Mouse (Mus musculus) embryonic fibroblast, embryonic 13.5 days (primary cell): ENCODE results near the gene Negr1. TPM values are rescaled to one million over a fixed set of nuclear protein-coding genes. Genes with fewer than 3 reads are reported as not detected.

Source experiments
- H3K27ac ChIP-seq: 2 replicates; pipeline ENCODE4 v1.5.1; 2012; ENCODE audit warnings: low read length, control low read depth, inconsistent platforms; ENCODE audit not compliant: insufficient read depth
- H3K4me1 ChIP-seq: 2 replicates; pipeline ENCODE4 v1.6.1; 2011; ENCODE audit warnings: low read length; ENCODE audit not compliant: control insufficient read depth, insufficient read depth
- H3K4me3 ChIP-seq: 2 replicates; pipeline ENCODE4 v1.5.1; 2011; ENCODE audit warnings: mild to moderate bottlenecking, control low read depth, low read length; ENCODE audit not compliant: insufficient read depth
- CTCF ChIP-seq: IDR thresholded peaks from 2 replicates; pipeline ENCODE4 v1.5.1; 2011; ENCODE audit warnings: mild to moderate bottlenecking, control low read depth, low read length, moderate library complexity, borderline replicate concordance; ENCODE audit not compliant: insufficient read depth
- POLR2A ChIP-seq: IDR thresholded peaks from 2 replicates; pipeline ENCODE4 v1.6.1; 2011; ENCODE audit warnings: low read depth, mild to moderate bottlenecking, control low read depth, low read length, moderate library complexity
- polyA plus RNA-seq: library from polyadenylated mRNA; stranded (reverse); fragments of >200 nt; gene quantifications from 2 replicates; pipeline ENCODE4 v1.2.4, GENCODE M21; 2011; ENCODE audit warnings: low read depth; ENCODE audit not compliant: missing spikeins, insufficient read length

Gene Negr1
- polyA plus RNA-seq, 1 experiment: 2.2 TPM

- TF ChIP-seq POLR2A: no peak
- TF ChIP-seq CTCF: no peak
- Histone ChIP-seq H3K4me3 (no peak overlapping the region), H3K4me1 (peaks cover 3% of the 10 kb centered on the region), H3K27ac (no peak overlapping the region)
These were observed 111.0 kb downstream of the Negr1 start for GRCm38 (mm10) chr3:156672560-156672959.

GRCm38 (mm10) chr3:156690059-156690605 lies 128.5 kb downstream of the Negr1 start:
- no peak overlapping the region for H3K4me3 ChIP-seq
- H3K4me1 ChIP-seq: no peaks in the 10 kb centered on the region; the same call in 1 of the 2 replicates
- TF ChIP-seq CTCF: no peak
- TF ChIP-seq POLR2A: no peak
- no peak overlapping the region for H3K27ac ChIP-seq

DNA sequence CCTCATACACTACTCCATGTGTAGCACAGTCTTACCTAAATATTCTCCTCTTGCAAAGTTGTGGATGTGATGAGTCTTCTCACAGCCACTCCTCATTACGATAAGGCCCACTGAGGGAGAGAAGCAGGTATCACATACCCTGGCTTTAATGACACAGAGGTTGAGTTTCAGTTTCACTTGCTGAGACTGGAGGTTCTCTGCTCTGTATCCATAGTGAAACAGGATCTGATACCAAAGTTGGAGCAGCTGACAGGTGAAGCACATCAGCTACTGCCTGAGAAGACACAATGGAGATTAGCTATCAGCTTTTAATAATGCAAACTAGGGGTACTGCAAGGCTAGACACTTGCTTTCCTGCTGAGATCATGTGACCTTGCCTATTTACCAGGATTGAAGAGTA lies 137.1 kb downstream of the Negr1 start:
- H3K27ac ChIP-seq: no peak overlapping the region
- no peak for TF ChIP-seq CTCF
- no peak for TF ChIP-seq POLR2A

DNA sequence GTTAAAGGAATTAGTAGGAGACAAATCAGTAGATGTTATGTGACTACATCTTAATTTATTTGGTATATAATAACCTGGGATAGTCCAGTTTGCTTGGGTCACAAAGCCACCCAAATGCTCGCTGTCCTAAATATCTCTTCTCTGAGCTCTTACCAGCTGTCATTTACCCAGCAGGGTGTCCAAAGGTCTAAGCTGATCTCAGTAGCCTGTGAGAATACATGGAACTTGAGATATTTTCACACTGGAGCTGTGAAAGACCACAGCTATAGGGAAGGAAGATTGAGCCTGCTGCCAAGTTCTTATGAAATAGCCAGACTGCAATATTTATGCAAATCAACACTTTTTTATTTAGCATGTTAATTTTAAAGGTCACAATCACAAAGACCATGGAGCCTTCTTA lies 141.6 kb downstream of the Negr1 start:
- H3K27ac ChIP-seq: no peak overlapping the region
- TF ChIP-seq POLR2A (no peak), CTCF (no peak)
- H3K4me1 ChIP-seq: no peaks in the 10 kb centered on the region
- H3K4me3 ChIP-seq: no peak overlapping the region

More for the DNA sequence above, 137.1 kb downstream of the Negr1 start:
- H3K4me3 ChIP-seq: no peak overlapping the region
- H3K4me1 ChIP-seq: no peaks in the 10 kb centered on the region

- H3K27ac ChIP-seq: no peak overlapping the region
- TF ChIP-seq CTCF (no peak), POLR2A (no peak)
- H3K4me1 ChIP-seq: peaks cover 3% of the 10 kb centered on the region; the same call in 1 of the 2 replicates
- H3K4me3 ChIP-seq: no peak overlapping the region
These were observed 148.6 kb downstream of the Negr1 start for GRCm38 (mm10) chr3:156710240-156710639.

DNA sequence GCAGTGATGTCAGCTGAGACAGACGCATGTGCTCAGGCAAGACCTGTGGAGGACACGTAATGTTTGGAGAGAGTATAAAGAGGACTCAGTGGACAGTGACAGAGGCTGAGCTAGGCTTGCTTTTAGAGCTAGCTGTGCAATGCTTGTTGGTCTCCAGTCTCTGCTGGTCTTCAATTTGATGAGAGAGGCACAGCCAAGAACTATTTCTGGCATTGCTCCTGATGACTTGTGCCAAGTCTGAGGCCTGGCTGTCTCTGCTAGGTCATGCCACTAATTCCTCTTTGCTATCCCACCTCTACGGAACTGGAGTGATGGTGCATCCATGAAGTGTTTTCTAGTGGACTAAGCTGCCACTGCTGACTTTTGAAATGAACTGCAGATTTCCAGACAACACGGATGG lies 149.1 kb downstream of the Negr1 start:
- Histone ChIP-seq H3K4me1 (peaks cover 3% of the 10 kb centered on the region; the same call in 1 of the 2 replicates), H3K27ac (no peak overlapping the region), H3K4me3 (no peak overlapping the region)
- TF ChIP-seq CTCF: no peak

- Histone ChIP-seq H3K4me3 (no peak overlapping the region), H3K4me1 (no peaks in the 10 kb centered on the region), H3K27ac (no peak overlapping the region)
- TF ChIP-seq CTCF (no peak), POLR2A (no peak)
These were observed 174.7 kb downstream of the Negr1 start for GRCm38 (mm10) chr3:156736335-156736734.

DNA sequence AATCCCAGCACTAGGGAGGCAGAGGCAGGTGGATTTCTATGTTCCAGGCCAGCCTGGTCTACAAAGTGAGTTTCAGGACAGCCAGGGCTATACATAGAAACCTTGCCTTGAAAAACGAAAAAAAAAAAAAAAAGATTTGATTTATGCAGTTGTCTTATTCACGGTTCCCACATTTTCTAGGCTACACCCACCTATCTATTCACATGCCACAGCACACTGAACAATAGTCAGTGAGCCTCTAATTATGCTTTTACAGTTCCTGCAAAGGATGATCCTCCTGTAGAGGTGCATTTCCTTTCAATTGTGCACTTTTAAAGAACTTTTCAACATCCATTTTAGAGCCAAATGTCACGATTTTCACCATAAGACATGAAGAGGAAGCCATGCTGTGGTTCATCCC lies 177.9 kb downstream of the Negr1 start:
- TF ChIP-seq CTCF (no peak), POLR2A (no peak)
- H3K27ac ChIP-seq: no peak overlapping the region
- H3K4me3 ChIP-seq: no peak overlapping the region
- no peaks in the 10 kb centered on the region for H3K4me1 ChIP-seq

- H3K4me3 ChIP-seq: no peak overlapping the region
- no peak for TF ChIP-seq POLR2A
- TF ChIP-seq CTCF: no peak
- H3K4me1 ChIP-seq: 0 out of 2 replicates have a peak, but pooled peaks cover 3% of the 10 kb centered on the region
- no peak overlapping the region for H3K27ac ChIP-seq
These were observed 181.7 kb downstream of the Negr1 start for GRCm38 (mm10) chr3:156743266-156743665.

DNA sequence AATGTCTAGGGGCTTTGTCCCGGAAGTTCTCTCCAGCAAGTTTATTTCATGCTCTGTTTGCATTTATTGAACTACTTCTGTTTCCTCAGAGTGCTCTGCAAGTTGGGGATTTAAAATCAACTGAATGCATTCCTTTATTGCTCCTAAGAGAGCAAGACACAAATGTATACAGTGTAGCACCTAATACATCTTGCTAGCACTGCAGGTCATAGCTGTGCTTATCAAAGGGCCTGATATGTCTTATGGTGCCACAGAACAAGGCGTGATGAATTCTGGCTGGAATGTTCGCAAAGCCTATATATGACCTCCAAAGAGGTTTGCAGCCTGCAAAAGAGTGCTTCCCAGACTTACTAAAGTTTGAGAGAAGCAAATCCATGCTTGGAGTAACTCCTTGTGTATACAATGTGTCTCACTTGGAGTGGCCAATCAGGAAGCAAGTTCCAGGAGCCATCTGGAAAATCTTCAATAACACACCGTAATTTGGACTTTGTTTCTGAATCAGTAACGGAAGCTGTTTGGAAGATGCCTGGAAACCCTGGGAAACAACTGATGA lies 183.7 kb downstream of the Negr1 start:
- TF ChIP-seq POLR2A: no peak
- TF ChIP-seq CTCF: no peak
- H3K4me1 ChIP-seq: 0 out of 2 replicates have a peak, but pooled peaks cover 3% of the 10 kb centered on the region
- H3K4me3 ChIP-seq: no peak overlapping the region
- H3K27ac ChIP-seq: no peak overlapping the region
